Mouse (Mus musculus): ENCODE results near the gene Tspan15. TPM values are rescaled to one million over a fixed set of nuclear protein-coding genes. Genes with fewer than 3 reads are reported as not detected.

Tspan15 gene
- total and polyA plus RNA-seq, 3 experiments, result 0.23 to 2.2 TPM; not detected in 1

- no peaks in the 10 kb centered on the region for H3K4me1 ChIP-seq (ENCODE audit: control insufficient read depth in 1 of 2, insufficient read depth in 2 of 2, low read length in 2 of 2)
- H3K4me3 ChIP-seq (ENCODE audit: control insufficient read depth in 1 of 2, insufficient read depth in 1 of 2, low read depth in 2 of 2, low read length in 2 of 2), result no peak overlapping the region
- no peaks in the 10 kb centered on the region for H3K27me3 ChIP-seq (ENCODE audit: control insufficient read depth in 1 of 2, insufficient read depth in 2 of 2, low read length in 2 of 2)
- TF ChIP-seq CTCF (IDR thresholded peaks at IDR 0.05 in 2 of 3, conservative IDR thresholded peaks at IDR 0.05 in 1 of 3; ENCODE audit: control insufficient read depth in 1 of 3, insufficient read depth in 1 of 3, low read depth in 2 of 3, low read length in 3 of 3, poor library complexity in 1 of 3, severe bottlenecking in 1 of 3), result no peak
- TF ChIP-seq TAL1 (IDR thresholded peaks at IDR 0.05; ENCODE audit: low read length), result no peak
- TF ChIP-seq SMC3 (IDR thresholded peaks at IDR 0.05; ENCODE audit: low read depth, low read length), result no peak
- TF ChIP-seq MAFK (IDR thresholded peaks at IDR 0.05; ENCODE audit: borderline replicate concordance, low read depth, low read length), result no peak
- TF ChIP-seq MAX (IDR thresholded peaks at IDR 0.05; ENCODE audit: low read length), result no peak
- TF ChIP-seq MXI1 (IDR thresholded peaks at IDR 0.05; ENCODE audit: low read depth, low read length), result no peak
- TF ChIP-seq HCFC1 (IDR thresholded peaks at IDR 0.05; ENCODE audit: low read depth, low read length), result no peak
- no peak for TF ChIP-seq EP300 (IDR thresholded peaks at IDR 0.05; ENCODE audit: low read depth in 1 of 2, low read length in 2 of 2)
- no peak for TF ChIP-seq E2F4 (IDR thresholded peaks at IDR 0.05; ENCODE audit: borderline replicate concordance, low read depth, low read length)
- TF ChIP-seq ZNF384 (IDR thresholded peaks at IDR 0.05; ENCODE audit: low read depth, low read length), result no peak
- DNase-seq (ENCODE audit: low read depth, low spot score), result no peak
- no peaks in the 10 kb centered on the region for H3K9me3 ChIP-seq (replicated peaks; ENCODE audit: insufficient read depth, low read length)
- H3K9ac ChIP-seq (ENCODE audit: control insufficient read depth, low read depth, low read length, poor library complexity, severe bottlenecking), result no peak overlapping the region
- no peak overlapping the region for H3K27ac ChIP-seq (ENCODE audit: control insufficient read depth, low read depth, low read length)
- no peaks in the 10 kb centered on the region for H3K79me2 ChIP-seq (ENCODE audit: control insufficient read depth, insufficient read depth, low read length, poor library complexity)
- no peaks in the 10 kb centered on the region for H3K36me3 ChIP-seq (ENCODE audit: control insufficient read depth in 1 of 2, insufficient read depth in 2 of 2, low read length in 2 of 2)
Measured at GRCm38 (mm10) chr10:62198891-62199290, 32.2 kb downstream of the Tspan15 start.

DNA sequence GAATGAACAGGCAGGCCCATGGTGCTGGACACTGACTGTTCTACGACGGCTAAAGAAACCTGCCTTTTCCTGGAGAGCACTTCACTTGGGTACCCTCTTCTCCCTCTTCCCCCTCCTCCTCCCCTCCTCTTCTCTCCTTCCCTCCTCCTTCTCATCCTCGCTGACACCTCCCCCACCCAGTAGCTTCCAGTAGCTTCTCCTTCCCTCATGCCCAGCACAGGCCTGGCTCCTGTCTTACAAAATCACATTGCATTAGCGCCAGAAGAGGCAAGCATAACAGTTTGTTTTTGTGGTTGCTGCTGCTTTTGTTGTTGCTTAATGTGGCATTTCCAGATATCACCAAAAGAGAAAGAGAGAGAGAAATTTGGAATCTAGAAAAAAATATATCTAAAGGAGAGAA is 33.6 kb downstream of the Tspan15 start:
- H3K4me1 ChIP-seq (ENCODE audit: control insufficient read depth in 1 of 2, insufficient read depth in 2 of 2, low read length in 2 of 2), result no peaks in the 10 kb centered on the region
- H3K79me2 ChIP-seq (ENCODE audit: control insufficient read depth, insufficient read depth, low read length, poor library complexity), result no peaks in the 10 kb centered on the region
- no peak overlapping the region for H3K4me3 ChIP-seq (ENCODE audit: control insufficient read depth in 1 of 2, insufficient read depth in 1 of 2, low read depth in 2 of 2, low read length in 2 of 2)
- TF ChIP-seq EP300 (IDR thresholded peaks at IDR 0.05; ENCODE audit: low read depth in 1 of 2, low read length in 2 of 2) (no peak), GABPA (IDR thresholded peaks at IDR 0.05; ENCODE audit: low read depth, low read length) (no peak), ZC3H11A (IDR thresholded peaks at IDR 0.05; ENCODE audit: low read depth, low read length) (no peak), MAZ (IDR thresholded peaks at IDR 0.05; ENCODE audit: low read depth, low read length) (no peak), TCF12 (IDR thresholded peaks at IDR 0.05; ENCODE audit: low read depth, low read length) (no peak), POLR2AphosphoS2 (IDR thresholded peaks at IDR 0.05; ENCODE audit: low read length) (no peak), RCOR1 (IDR thresholded peaks at IDR 0.05; ENCODE audit: low read depth, low read length) (no peak), MAFK (IDR thresholded peaks at IDR 0.05; ENCODE audit: borderline replicate concordance, low read depth, low read length) (no peak)
- no peak overlapping the region for H3K27ac ChIP-seq (ENCODE audit: control insufficient read depth, low read depth, low read length)
- H3K27me3 ChIP-seq (ENCODE audit: control insufficient read depth in 1 of 2, insufficient read depth in 2 of 2, low read length in 2 of 2), result no peaks in the 10 kb centered on the region
- no peaks in the 10 kb centered on the region for H3K9me3 ChIP-seq (replicated peaks; ENCODE audit: insufficient read depth, low read length)
- no peak overlapping the region for H3K9ac ChIP-seq (ENCODE audit: control insufficient read depth, low read depth, low read length, poor library complexity, severe bottlenecking)
- no peaks in the 10 kb centered on the region for H3K36me3 ChIP-seq (ENCODE audit: control insufficient read depth in 1 of 2, insufficient read depth in 2 of 2, low read length in 2 of 2)
- DNase-seq (ENCODE audit: low read depth, low spot score), result no peak

DNA sequence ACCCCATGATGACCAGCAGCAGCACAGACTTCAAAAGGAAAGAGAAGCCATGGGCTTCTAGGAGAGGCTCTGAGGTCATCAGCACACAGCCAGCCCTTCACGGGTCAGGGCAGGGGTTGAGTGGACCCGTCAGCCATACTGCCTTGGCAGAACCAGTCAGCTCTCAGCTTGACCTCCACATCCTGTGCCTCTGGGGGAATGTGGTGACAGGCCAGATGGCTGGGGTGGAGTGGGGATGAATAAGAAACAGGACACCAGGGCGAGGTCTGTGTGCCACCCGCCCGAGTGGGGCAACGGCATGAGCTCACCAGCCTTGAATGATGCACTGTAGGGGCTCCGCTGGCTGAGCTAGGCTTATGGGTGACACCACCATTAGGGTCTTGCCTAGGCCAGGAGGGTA is 35.7 kb downstream of the Tspan15 start:
- no peak overlapping the region for H3K4me3 ChIP-seq (ENCODE audit: control insufficient read depth in 1 of 2, insufficient read depth in 1 of 2, low read depth in 2 of 2, low read length in 2 of 2)
- no peaks in the 10 kb centered on the region for H3K27me3 ChIP-seq (ENCODE audit: control insufficient read depth in 1 of 2, insufficient read depth in 2 of 2, low read length in 2 of 2)
- H3K9ac ChIP-seq (ENCODE audit: control insufficient read depth, low read depth, low read length, poor library complexity, severe bottlenecking), result no peak overlapping the region
- DNase-seq (ENCODE audit: low read depth, low spot score), result no peak
- no peaks in the 10 kb centered on the region for H3K4me1 ChIP-seq (ENCODE audit: control insufficient read depth in 1 of 2, insufficient read depth in 2 of 2, low read length in 2 of 2)
- H3K36me3 ChIP-seq (ENCODE audit: control insufficient read depth in 1 of 2, insufficient read depth in 2 of 2, low read length in 2 of 2), result no peaks in the 10 kb centered on the region
- TF ChIP-seq JUND (IDR thresholded peaks at IDR 0.05; ENCODE audit: low read depth, low read length) (no peak), SMC3 (IDR thresholded peaks at IDR 0.05; ENCODE audit: low read depth, low read length) (no peak), RCOR1 (IDR thresholded peaks at IDR 0.05; ENCODE audit: low read depth, low read length) (no peak), NRF1 (IDR thresholded peaks at IDR 0.05; ENCODE audit: insufficient read depth, low read depth, low read length, poor library complexity, severe bottlenecking) (no peak), TAL1 (IDR thresholded peaks at IDR 0.05; ENCODE audit: low read length) (no peak), POLR2AphosphoS2 (IDR thresholded peaks at IDR 0.05; ENCODE audit: low read length) (no peak)
- H3K27ac ChIP-seq (ENCODE audit: control insufficient read depth, low read depth, low read length), result no peak overlapping the region
- no peaks in the 10 kb centered on the region for H3K79me2 ChIP-seq (ENCODE audit: control insufficient read depth, insufficient read depth, low read length, poor library complexity)
- H3K9me3 ChIP-seq (replicated peaks; ENCODE audit: insufficient read depth, low read length), result no peaks in the 10 kb centered on the region

Data from MEL (cell line).